Mouse (Mus musculus) cerebellum, postnatal 36 days (tissue): ENCODE measurements at regions not wholly inside any gene's neighbourhood (a gene's known extent, or its start where the extent isn't known, plus 50 kb on each side); places are given as distances from the start of the nearest gene placed in this dataset.
A peak's percentile ranks its signal among the peaks of the same experiment; 100 is the strongest.

Experiments
- DNase-seq, 2 experiments: peaks; one replicate each; pipeline ENCODE4 v3.0.0; 2021 to 2022; ENCODE audit warnings: mixed read lengths in 2 of 2

- no peak for DNase-seq
Observed at GRCm38 (mm10) chr8:34625670-34626069, 514.1 kb upstream of the Gm10131 start.

GRCm38 (mm10) chr8:34623783-34624182 is 512.2 kb upstream of the Gm10131 start:
- DNase-seq: no peak

- DNase-seq: no peak
Observed at GRCm38 (mm10) chr8:34622177-34623114, 510.9 kb upstream of the Gm10131 start.

- DNase-seq: no peak
Observed at GRCm38 (mm10) chr8:34618046-34618445, 506.5 kb upstream of the Gm10131 start.

GRCm38 (mm10) chr8:34614987-34615386 is 503.4 kb upstream of the Gm10131 start:
- DNase-seq: no peak

GRCm38 (mm10) chr8:34614031-34614526 is 502.5 kb upstream of the Gm10131 start:
- DNase-seq: peak in 1 of 2 experiments; percentile 29

- DNase-seq: no peak
Observed at GRCm38 (mm10) chr8:34613138-34613537, 501.6 kb upstream of the Gm10131 start.

- DNase-seq: no peak
Observed at GRCm38 (mm10) chr8:34612396-34612795, 500.9 kb upstream of the Gm10131 start.

- DNase-seq: no peak
Observed at GRCm38 (mm10) chr8:34610186-34610585, 498.6 kb upstream of the Gm10131 start.

GRCm38 (mm10) chr8:34607426-34607825 is 495.9 kb upstream of the Gm10131 start:
- DNase-seq: no peak

- no peak for DNase-seq
Observed at GRCm38 (mm10) chr8:34605031-34605430, 493.5 kb upstream of the Gm10131 start.

GRCm38 (mm10) chr8:34604581-34604980 is 493.0 kb upstream of the Gm10131 start:
- DNase-seq: no peak

GRCm38 (mm10) chr8:34601426-34601953 is 490.0 kb upstream of the Gm10131 start:
- no peak for DNase-seq

GRCm38 (mm10) chr8:34600880-34601279 is 489.3 kb upstream of the Gm10131 start:
- DNase-seq: no peak

GRCm38 (mm10) chr8:34596593-34596992 is 485.1 kb upstream of the Gm10131 start:
- DNase-seq: no peak

GRCm38 (mm10) chr8:34590976-34591749 is 479.6 kb upstream of the Gm10131 start:
- no peak for DNase-seq

- no peak for DNase-seq
Observed at GRCm38 (mm10) chr8:34578043-34578442, 466.5 kb upstream of the Gm10131 start.

- DNase-seq: no peak
Observed at GRCm38 (mm10) chr8:34574009-34574408, 462.5 kb upstream of the Gm10131 start.

- no peak for DNase-seq
Observed at GRCm38 (mm10) chr8:34573007-34573881, 461.7 kb upstream of the Gm10131 start.

GRCm38 (mm10) chr8:34571736-34572135 is 460.2 kb upstream of the Gm10131 start:
- DNase-seq: no peak

- no peak for DNase-seq
Observed at GRCm38 (mm10) chr8:34562278-34562677, 450.7 kb upstream of the Gm10131 start.

- no peak for DNase-seq
Observed at GRCm38 (mm10) chr8:34549786-34550185, 438.2 kb upstream of the Gm10131 start.
